Mouse (Mus musculus) kidney, adult 9 months (tissue): Measurements from ENCODE around the gene Smarcal1.

Source experiments
- DNase-seq: peaks from one replicate; pipeline ENCODE4 v3.0.0; 2022

Smarcal1 gene

DNA sequence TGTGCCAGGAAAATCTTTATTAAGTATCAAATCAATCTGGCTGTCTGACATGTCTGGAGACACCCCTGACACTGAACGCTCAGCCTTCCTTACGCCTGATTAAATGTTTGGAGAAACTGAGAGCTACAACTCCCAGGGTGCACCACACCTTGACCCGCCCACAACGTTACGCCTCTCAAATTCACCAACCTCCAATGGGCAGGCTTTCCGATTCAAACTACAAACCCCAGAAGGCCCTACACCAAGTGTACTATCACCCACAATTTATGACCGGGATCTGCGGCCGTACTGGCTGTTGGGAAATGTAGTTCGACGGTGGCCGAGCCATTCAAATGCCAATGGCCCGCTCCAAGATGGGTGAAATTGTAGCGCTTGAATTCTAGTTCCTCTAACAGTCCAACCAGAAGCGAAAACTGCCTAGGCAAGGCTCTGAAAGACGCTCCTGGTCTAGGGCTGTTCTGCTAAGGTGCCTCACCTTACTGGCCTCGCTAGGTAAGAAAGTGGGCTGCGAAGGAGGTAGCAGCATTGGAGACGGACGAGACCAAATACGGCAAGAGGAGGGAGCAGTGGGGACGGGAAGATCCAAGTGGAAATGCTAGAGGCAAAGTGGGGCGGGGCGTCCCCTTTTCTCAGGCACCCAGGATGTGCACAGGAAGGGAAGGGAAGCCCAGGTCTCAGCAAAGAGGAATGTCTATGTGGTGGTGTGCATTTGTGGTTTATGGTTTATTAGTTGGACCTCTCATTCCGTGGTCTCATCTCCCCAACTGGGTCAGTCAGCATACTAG, at the start of gene Smarcal1:
Gene Smarcal1, plus strand, starts transcription at position 305 of the 785 bp plus-strand sequence.
- DNase-seq: peak; percentile 99

DNA sequence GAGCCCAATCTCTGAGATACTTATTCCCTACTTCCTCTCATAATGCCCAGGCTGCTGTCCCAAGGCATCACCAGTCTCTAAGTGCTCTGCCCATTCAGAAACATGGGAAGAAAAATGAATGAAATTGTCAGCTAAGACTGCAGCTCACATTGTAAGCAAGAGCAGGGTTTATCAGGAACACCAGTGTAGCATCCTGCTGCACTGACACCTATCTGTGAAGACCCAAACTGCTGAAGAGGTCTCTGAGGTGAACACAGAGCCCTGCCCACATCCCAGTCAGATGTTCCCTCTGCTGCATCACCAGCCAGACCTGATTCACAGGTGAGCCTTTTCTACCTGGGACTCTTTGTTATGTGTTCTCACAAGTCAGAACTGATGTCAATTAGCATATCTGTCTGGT, 49.6 kb upstream of the Smarcal1 start:
- DNase-seq: no peak

DNA sequence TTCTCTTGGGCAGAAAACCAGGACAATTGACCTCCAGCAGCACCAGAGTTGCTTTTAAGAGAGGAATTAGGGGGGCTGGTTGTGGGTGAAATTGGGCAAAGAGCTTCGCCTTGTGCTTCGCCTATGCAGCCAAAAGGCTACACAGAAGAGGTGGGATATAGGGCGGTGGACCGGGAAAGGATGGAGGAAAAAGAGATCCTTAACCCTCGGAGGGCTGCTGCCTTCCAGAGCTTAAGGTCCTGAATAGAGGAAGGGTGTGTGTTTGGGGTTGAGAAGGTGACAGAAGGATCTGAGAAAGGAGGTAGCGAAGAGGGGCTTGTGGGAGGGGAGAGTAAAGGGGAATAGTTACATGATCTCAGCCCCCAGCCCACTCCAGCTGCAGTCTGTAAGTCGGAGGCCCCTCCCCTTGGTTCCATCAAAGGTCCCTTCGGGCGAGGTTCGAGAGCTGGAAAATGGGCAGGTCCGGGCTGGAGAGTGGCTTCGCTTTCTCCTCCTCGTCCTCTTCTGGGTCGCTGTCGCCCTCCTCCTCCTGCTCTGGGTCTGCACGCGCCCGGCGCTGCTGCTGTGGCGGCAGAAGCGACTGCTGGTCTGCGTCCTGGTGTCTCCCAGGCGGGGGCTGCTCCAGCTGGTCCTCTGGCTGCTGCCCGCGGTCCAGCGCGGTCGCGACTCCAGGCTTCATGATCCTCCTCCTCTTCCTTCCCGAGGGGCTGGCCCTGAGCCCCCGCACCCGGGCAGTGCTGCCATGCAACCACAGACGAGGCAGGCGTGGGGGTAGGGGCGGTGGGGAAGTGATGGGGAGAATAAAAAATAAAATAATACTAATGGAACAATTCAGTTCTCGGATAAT, 47.1 kb upstream of the Smarcal1 start:
- DNase-seq: no peak

DNA sequence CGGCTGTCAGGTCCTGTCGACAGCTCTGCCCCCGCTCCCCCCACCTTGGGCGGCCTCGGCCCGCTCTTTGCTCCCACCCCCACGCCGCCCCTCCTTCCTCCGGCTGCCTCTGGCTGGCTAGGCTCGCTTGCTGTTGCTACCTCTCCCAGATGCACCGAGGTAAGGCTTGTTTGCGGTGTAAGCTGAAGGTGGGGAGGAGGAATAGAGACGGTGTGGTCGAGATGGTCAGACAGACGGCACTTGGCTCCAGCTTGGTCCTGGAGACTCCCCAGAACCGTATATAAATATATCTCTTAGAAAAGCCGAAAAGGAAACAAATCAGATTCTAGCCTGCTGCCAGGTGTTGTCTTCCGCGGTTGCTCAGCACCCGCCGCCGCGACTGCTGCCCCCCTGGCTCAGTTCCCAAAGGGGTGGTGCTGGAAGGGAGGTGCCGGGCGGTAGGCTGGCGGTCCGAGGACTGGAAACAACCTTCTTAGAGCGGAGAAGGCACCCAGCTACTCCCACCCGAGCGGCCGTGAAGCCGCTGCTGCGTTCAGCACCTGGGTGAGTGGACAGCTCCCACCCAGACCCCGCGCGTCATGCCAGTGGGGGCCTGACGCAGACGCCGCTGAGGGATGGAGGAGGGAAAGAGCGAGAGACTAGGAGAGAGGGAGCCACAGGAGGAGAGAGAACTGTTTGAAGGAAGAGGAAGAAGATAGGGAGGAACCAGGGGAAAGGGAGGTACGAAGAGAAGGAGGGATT, 46.3 kb upstream of the Smarcal1 start, which contains the start of gene March4:
Gene March4, minus strand, starts transcription at position 320 of the 741 bp plus-strand sequence.
- peak; percentile 24 for DNase-seq

DNA sequence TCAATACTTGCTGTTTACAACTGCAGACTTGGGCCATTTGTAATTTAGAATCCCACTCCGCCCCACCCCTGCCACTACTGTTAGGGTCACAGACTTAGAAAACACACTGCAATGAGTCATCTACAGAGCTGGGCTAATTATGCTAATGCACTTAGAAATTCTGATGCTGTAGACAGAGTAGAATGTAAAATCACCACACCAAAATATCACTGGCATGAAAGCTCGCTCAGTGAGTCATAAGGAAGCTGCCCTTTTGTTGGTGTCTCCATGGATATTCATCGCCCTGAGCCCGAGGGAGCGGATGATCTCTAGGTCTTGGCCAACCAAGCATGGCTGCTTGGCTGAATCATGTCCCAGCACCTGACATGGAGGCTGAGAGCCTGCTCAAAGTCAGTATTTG, 44.8 kb upstream of the Smarcal1 start:
- no peak for DNase-seq

DNA sequence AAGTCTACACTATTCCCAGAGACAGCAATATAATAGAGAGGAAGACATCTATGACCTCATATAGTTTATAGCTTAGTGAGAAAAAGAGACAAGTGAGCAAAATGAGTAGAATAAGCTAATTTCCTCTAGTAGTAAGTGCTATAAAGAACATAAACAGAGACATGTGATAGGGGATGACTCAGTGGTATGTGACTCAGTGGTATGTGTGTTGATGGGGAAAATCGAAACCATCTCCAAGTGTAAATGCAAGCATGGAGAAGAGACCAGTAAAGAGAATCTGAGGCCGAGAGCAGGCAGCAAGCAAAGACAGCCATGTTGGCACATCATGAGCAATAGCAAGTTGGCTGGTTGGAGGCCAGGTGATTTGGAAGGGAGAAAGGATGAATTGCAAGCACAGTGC, 32.7 kb upstream of the Smarcal1 start:
- DNase-seq: no peak

DNA sequence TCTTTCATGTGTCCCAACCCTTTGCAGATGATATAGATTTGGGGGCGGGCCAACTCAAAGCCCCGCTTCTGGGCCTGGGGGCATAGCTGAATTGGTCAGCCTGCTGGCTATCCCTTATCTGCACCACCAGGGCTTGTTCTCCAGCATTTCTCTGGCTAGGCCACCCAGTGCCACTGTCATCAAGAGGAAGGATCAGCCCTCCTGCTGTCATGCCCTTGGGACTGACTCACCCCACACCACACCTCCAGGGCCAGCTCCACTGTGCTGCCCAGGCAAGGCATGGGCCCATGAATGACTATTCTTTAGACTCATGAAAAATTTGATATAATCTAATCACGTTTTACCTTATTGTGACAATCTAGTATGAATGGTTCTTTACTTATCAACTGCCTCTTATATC, 26.6 kb upstream of the Smarcal1 start:
- no peak for DNase-seq

DNA sequence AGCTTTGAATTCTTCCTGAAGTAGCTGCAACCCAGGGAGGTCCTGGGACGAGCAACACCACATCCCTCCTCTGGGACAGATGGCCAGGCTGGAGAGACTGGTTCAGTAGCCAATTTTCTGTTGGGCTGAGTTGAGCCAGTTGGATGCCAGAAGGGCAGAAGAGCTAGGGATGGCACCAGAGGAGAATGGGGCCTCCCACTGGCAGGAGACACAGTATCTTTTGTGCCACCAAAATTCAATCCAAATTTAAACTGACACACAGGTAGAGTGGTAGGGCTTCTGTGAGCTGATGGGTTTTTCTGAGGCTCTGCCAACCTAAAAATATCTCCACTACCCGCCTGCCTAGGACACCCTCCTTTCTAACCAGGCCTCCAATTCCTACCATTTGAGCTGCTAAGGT, 24.4 kb upstream of the Smarcal1 start:
- no peak for DNase-seq

DNA sequence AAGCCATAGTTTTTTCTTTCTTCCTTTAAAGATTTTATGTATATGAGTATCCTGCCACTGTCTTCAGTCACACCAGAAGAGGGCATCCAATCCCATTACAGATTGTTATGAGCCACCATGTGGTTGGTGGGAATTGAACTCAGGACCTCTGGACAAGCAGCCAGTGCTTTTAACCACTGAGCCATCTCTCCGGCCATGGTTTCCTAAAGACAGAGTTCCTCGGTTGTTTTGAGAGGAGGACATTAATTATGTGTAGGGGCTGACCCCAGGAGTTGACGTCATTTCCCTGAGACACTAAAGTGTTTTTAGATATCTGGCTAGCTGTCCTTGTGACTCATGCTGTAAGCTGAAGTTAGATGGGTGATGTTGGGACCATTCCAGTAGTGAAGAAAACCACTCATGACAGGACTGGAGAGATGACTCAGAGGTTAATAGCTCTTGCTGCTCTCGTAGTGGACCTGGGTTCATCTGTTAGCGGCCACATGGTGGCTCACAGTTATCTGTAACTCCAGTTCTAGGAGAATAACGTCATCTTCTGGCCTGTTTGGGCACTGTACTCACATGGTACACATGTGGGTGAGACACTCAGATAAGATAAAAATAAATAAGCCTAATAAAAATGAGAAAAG, 18.6 kb upstream of the Smarcal1 start:
- peak; percentile 22 for DNase-seq

DNA sequence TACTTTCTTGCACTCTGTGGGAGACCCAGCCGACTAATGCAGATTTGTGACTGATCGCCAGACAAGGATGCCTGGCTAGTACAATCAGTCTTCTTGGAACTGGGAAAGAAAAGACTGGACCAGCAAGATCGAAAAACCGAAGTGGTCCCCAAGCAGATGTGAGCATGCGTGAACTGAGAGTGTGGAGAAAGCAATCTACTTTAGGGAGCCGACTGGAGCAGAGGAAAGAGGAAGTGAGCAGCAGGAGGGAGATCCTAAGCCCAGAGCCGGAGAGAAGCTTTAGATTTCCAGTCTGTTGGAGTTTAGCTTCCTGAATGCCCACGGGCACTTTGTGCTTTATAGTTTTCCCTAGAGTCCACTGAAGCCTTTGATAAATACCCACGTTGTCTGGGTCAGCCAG, 16.0 kb upstream of the Smarcal1 start:
- DNase-seq: no peak

DNA sequence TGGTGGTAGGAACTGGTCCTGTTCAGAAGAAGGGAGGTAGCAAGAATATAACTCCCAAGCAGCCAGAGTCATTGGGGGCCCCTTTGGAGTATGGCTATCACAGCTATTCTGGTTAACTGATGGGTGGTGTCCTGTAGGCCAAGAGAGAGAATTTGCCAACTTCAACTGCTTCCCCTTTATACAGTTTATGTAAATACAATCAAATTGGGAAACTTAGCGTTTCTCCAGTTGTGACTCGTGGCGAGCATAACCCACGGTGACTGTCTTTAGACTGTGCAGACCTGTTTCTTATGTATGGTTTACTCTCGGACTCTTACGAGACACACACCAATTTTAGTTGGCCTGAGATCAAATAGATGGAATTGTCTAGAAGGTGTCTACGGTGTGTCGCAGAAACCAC, 14.3 kb upstream of the Smarcal1 start:
- no peak for DNase-seq

DNA sequence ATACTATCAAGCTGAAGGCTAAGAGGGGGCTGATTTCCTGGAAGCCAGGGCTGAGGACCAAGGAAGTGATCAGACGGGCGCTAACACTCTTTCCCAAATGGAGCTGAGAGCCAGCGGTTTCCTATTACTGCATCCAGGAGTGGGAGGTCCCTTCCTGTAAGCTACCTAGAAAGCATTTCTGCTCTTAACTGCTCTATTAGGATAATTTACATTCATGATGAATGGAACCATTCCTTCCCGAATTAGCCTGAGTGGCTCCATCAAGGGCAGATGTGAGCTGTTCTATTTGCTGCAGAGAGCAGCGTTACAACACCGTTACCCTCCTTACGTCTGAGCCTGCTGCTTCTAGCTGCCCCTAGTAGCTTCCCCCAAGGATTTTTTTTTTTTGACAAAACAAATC, 9.0 kb upstream of the Smarcal1 start:
- no peak for DNase-seq

DNA sequence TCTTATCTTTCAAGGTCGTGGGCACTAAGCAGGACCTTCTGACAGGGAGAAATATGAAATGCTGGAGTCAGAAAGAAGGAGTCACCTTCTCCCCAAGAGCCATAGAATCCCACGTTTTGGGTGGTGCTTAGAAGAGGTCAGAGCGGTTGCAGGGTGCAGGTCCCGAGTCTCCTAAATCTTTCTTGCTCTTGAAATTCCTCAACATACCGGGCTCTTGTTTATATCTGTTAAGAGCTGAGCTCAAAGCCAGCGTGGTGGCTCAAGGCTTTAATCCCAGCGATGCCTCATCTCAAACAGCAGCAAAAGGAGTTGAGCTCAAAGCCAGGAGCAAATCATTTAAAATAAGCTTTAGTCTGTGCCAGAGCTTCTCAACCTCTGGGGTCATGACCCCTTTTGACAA, 8.4 kb upstream of the Smarcal1 start:
- no peak for DNase-seq

DNA sequence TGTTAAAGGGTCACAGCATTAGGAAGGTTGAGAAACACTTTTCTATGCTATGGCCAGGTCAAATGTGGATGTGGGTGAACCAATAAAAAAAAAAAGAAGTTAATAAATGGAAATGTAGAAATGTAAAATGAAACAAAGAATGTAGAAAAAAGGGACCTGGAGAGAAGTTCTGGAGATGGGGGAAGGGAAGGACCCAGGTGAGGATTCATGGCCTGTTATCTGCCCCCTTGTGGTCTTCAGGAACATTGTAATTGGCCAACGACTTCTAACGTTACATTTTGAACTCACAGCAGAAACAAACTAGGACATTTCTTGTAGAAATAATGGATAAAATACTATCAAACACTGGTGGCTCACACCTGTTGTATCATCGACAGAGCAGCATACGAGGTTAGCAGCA, 7.9 kb upstream of the Smarcal1 start:
- no peak for DNase-seq

DNA sequence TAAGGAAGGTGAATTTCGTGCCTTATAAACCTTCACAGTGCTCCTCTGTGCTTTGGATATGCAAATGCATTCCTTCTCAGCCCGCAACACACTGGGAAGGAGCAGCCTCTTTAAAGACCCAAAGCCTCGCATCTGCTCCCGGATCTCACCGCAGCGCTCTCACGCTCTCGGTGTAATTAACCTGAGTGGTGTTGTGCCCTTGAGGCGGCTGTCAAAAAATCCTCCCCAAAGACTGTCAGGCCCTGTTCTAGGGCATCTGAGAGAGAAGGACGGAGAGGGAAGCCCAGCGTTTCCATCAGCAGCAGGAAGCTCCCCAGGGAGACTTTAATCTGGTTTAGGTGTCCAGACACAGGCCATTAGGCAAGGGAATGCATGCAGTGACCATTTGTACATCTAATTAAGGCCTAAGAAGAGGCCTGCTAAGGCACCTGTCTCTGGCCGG, 5.5 kb upstream of the Smarcal1 start:
- DNase-seq: no peak

DNA sequence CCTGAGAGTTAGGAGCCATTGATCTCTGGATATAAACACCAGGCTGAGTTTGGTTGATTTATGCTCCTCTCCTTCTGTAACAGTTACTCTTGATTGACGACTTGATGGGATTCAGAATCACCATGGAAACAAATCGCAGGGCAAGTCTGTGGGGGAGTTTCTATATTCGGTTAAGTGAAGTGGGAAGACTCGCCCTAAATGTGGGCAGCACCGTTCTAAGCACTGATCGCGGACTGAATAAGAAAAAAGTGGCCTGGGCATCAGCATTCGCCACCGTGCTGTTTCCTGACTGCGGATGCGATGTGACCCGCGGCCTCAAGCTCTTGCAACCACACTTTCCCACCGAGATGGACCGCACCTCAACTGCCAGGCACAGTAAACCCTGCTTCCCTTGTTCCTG, 4.7 kb upstream of the Smarcal1 start:
- no peak for DNase-seq

DNA sequence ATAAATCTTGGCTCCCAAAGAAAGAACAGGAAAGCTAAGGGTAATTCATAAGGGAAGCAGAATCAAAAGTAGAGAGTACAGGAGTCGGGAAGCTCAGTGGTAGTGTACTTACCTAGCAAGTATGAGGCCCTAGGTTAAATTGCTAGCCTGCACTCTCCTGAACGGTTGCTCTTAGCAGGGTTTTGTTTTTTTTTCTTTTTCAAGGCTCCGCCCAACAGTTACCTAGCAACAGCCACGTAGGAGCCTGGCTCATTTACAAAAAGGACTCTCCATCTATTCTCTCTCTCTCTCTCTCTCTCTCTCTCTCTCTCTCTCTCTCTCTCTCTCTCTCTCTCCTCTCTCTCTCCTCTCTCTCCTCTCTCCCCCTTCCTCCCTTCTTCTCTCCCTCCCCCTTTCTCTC, 4.2 kb upstream of the Smarcal1 start:
- no peak for DNase-seq

DNA sequence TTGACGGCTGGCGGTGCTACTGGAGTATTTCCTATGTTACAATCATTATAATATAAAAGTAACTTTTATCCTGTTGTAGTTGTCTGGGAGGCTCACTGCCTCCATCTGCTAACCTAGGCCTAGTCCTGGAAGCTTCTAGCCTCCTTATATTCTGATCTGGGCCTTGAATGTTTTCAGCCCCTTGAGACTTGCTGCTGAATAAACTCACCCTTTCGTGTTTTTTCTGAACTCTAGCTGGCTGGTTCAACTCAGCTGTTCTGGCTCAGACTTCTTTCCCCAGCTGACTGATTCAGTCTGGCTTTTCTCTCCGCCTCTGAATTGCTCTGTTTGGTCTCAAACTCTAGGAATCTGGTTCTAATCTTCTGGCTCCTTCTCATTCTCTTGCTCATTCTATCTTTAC, 855 bp downstream of the Smarcal1 start:
- DNase-seq: no peak

DNA sequence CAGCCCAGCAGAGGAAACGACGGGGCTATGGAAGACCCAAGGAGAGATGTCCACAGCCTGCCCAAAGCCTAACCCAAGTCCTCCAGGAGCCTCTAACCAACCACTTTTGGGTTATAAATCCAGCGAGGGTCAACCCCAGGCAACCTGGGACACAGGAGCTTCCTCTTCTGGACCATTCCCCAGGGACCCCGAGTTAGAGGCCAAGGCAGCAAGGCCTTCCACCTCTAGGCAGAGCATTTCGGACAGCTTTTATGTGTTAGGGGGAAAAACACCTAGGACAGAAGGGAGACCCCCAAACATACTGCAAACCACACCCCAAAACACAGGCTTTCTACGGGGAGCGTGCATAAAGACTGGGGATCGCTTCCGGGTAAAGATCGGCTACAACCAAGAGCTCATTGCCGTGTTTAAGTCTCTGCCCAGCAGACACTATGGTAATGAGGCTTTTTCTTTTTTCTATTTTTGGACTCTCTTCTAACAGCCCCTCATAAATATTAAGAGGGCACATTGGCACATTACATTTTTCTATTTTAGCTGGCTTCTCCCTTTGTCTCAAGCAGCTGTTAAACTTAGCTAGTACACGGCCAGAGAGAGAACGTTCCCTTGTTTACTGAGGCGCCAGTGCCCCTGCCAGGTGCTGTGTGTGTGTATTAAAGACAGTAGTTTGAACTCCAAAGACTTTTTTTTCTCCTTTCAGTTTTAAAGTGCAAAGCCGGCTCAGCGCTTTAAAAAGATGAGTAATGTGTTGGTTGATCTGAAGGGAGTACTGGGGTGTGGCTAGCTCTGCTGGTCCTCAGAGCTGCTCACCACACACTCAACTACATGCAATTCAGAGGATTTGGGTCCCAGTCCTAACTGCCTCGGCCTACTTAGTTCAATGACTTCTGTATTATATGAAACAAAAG, 3.2 kb downstream of the Smarcal1 start:
- no peak for DNase-seq

DNA sequence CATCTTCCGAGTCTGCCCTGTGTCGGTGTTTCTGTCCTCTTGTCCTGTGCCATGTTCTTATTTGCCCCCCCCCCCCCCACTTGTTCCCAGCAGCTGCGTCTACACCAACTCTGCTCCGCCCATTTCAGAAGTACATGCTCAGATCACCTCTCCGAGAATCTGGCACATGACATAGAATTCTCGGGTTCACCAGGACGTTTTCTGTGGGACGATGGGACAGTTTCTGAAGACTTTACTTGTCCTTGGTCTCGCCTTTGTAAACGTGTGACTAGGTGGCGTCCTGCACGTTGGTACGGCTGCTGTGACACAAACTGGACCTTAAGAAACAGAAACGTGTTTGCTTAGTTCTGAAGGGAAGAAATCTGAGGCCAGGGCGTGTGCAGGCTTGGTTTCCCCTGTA, 4.5 kb downstream of the Smarcal1 start:
- DNase-seq: no peak

DNA sequence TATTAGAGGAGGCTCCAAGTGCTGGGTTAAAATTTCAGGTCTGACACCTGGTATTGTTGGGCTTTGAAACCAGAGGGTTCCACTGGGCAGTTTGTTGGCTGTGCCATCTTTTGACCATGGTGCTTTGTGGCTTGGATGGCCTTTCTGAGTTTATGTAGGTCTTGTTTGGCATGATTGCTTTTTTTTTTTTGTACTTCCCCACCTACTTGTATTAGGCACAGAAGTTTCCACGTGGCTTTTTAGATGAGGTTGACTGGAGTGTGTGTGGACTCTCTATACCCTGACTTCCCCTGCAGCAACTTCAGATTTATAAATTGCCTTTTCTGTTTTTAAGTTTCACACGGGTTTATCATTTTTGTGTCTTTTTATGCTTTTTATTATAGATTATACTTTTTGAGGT, 5.7 kb downstream of the Smarcal1 start:
- DNase-seq: no peak

DNA sequence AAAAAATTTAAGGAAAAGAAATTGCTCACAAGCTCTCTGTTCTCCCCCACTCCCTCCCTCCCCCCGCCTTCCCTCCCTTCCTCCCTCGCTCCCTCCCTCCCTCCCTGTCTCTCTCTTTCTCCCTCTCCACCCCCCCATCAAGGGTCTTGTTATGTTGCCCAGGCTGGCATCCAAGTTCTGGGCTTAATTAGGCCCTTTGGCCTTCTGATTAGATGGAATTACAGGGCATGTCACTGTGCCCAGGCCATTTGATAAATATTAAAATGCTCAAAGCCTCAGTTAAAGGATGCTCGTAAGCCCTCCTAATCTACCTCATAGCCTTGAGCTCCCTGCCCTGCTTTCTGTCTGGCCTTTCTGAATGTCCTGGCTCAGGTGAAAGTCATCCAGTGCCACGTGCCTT, 7.6 kb downstream of the Smarcal1 start:
- no peak for DNase-seq
